Mouse (Mus musculus) hindbrain, embryonic 14.5 days (tissue): ENCODE measurements around the gene Nln. TPM values are rescaled to one million over a fixed set of nuclear protein-coding genes. Genes with fewer than 3 reads are reported as not detected.

ENCODE experiments used
- ATAC-seq: fragments of 200-750 bp; cut with Nextera tagmentation; 2 replicates; pipeline ENCODE4 v1.8.0; 2017; ENCODE audit warnings: moderate number of reproducible peaks, mild to moderate bottlenecking, moderate TSS enrichment, moderate library complexity; ENCODE audit not compliant: low FRiP score
- DNase-seq: peaks from one replicate; pipeline ENCODE4 v3.0.0-alpha.2; 2015; ENCODE audit warnings: low spot score
- H3K27ac ChIP-seq: fragments of 300-500 bp; sonication (generic); 2 replicates; pipeline ENCODE4 v1.5.1; 2014; ENCODE audit warnings: mild to moderate bottlenecking, moderate library complexity
- H3K27me3 ChIP-seq: fragments of 300-500 bp; sonication (generic); 2 replicates; pipeline ENCODE4 v1.6.1; 2014; ENCODE audit warnings: mild to moderate bottlenecking, low read length, mixed read lengths; ENCODE audit not compliant: control insufficient read depth, insufficient read depth
- H3K36me3 ChIP-seq: fragments of 300-500 bp; sonication (generic); replicated peaks from 2 replicates; pipeline ENCODE4 v1.6.1; 2014; ENCODE audit not compliant: control insufficient read depth, insufficient read depth
- H3K4me1 ChIP-seq: fragments of 300-500 bp; sonication (generic); replicated peaks from 2 replicates; pipeline ENCODE4 v1.6.1; 2014; ENCODE audit warnings: antibody characterized with exemption, low read length, mixed read lengths; ENCODE audit not compliant: control insufficient read depth, insufficient read depth
- H3K4me2 ChIP-seq: fragments of 300-500 bp; sonication (generic); replicated peaks from 2 replicates; pipeline ENCODE4 v1.6.1; 2014; ENCODE audit warnings: mild to moderate bottlenecking, moderate library complexity
- H3K4me3 ChIP-seq: fragments of 300-500 bp; sonication (generic); replicated peaks from 2 replicates; pipeline ENCODE4 v1.5.1; 2014; ENCODE audit warnings: mild to moderate bottlenecking, low read length
- H3K9ac ChIP-seq: fragments of 300-500 bp; sonication (generic); 2 replicates; pipeline ENCODE4 v1.6.1; 2014
- H3K9me3 ChIP-seq: fragments of 300-500 bp; sonication (generic); 2 replicates; pipeline ENCODE4 v1.6.1; 2016; ENCODE audit warnings: low read length; ENCODE audit not compliant: control insufficient read depth
- WGBS: fragments of 180-500 bp; shearing (Covaris S2); extraction: QIAGEN DNeasy Blood & Tissue Kit; methylation state at CpG from one replicate; pipeline ENCODE4 v1.1.7; 2014; 5-methylcytosine and 5-hydroxymethylcytosine counted together
- polyA plus RNA-seq: library from polyadenylated mRNA; unstranded; fragments of >200 nt; fragmentation: Nextera tagmentation; extraction: Ambion mirVana; gene quantifications from 2 replicates; pipeline ENCODE4 v1.2.1, GENCODE M21; 2014

Gene Nln
- polyA plus RNA-seq, 1 experiment from 2014 or later: 69.5 TPM

DNA sequence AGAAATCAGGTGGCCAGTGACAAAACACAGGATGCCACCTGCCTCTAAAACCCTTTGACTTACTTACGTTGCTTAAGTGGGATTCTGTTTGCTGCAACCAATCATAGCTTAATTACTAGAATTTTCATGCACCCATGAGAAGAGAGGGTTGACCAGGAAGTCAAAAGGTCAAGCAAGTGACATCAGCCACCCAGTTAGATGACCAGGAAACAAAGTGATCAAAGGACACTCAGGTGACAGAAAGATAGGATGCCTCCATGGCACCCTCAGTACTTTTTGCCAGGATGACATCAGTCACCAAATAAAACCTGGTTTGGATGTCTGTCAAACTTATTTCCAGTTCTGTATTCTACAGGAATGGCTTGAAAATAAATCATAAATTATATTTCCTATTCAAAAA is 49.2 kb downstream of the Nln start:
- Histone ChIP-seq H3K4me3 (no peak overlapping the region), H3K36me3 (peaks cover 44% of the 10 kb centered on the region), H3K9ac (no peak overlapping the region), H3K9me3 (no peaks in the 10 kb centered on the region), H3K27ac (no peak overlapping the region), H3K4me1 (0 out of 2 replicates have a peak, but pooled peaks cover 9% of the 10 kb centered on the region), H3K27me3 (no peaks in the 10 kb centered on the region), H3K4me2 (no peak overlapping the region)
- 90% methylated on average over 1 of the region's 1 CpGs for WGBS
- DNase-seq (no peak), ATAC-seq (no peak)

DNA sequence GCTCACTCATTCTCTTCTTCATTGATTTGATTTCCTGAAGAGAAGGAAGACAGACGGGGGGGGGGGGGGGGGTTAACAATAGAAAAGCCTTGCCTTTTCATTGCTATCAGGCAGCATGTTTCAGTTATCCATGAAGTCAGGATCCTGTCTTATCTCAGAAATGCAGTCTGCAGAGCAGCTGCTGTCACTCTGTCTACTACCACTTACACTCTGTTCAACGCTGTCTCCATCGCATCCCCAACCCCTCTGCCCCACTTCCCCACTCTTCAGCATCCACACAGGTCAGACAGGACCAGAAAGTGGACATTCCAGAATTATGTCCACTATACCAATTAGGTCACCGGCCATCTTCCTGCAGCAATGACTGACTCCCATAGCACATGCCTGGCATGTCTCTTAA is 49.9 kb downstream of the Nln start:
- Histone ChIP-seq H3K4me3 (no peak overlapping the region), H3K27me3 (no peaks in the 10 kb centered on the region), H3K27ac (no peak overlapping the region), H3K36me3 (peaks cover 40% of the 10 kb centered on the region), H3K4me1 (0 out of 2 replicates have a peak, but pooled peaks cover 9% of the 10 kb centered on the region), H3K9me3 (no peaks in the 10 kb centered on the region), H3K9ac (no peak overlapping the region), H3K4me2 (no peak overlapping the region)
- DNase-seq (no peak), ATAC-seq (no peak)
- 91% methylated on average over 4 of the region's 4 CpGs for WGBS

DNA sequence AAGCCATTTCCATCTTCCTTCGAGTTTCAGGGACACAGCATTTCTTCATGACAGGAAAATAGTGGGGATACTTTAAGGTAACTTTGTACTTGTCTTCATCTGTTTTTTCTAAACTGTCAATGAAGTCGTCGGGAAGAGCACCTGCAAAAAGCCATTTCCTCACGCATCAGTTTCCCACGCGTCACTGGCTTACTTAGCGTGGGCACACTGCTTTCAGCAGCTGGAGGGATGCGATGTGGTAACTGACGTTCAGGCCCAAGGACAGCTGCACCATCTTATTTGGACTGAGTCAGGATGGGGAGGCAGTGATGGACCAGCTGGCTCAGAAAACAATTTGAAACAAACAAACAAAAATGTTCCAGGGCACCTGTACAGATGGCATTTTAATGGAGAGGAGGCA is 50.7 kb downstream of the Nln start:
- no peak overlapping the region for H3K27ac ChIP-seq
- no peaks in the 10 kb centered on the region for H3K27me3 ChIP-seq
- WGBS: 82% methylated on average over 9 of the region's 9 CpGs
- no peak for DNase-seq
- H3K36me3 ChIP-seq: peaks cover 35% of the 10 kb centered on the region
- H3K9me3 ChIP-seq: no peaks in the 10 kb centered on the region
- H3K4me1 ChIP-seq: 0 out of 2 replicates have a peak, but pooled peaks cover 9% of the 10 kb centered on the region
- H3K9ac ChIP-seq: no peak overlapping the region
- ATAC-seq: no peak
- H3K4me2 ChIP-seq: no peak overlapping the region
- H3K4me3 ChIP-seq: no peak overlapping the region

DNA sequence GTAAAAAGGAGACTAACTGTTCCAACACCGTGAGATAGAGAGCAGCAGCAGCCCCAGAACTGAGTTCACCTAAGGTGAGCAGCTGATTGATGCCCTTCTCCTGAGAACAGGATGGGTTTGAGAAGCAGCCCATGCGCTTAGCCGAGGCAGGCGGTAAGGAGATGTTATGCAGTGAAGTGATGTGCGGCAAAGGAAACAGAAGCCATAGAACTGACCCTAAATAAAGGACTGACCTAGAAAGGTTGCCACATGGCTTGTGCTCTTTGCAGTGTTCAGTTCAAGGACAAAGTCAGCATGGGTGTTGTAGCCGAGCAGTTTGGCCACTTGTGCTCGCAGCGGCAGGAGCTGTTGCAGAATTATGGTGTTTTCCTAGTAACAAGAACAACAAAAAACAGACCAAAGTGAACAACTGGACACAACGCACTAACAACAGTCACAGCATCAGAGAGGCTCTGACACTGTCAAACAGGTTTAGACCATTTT is 57.1 kb downstream of the Nln start:
- ATAC-seq: no peak
- Histone ChIP-seq H3K27ac (no peak overlapping the region), H3K4me1 (no peaks in the 10 kb centered on the region), H3K4me2 (no peak overlapping the region), H3K4me3 (no peak overlapping the region), H3K27me3 (no peaks in the 10 kb centered on the region), H3K9me3 (no peaks in the 10 kb centered on the region), H3K9ac (no peak overlapping the region), H3K36me3 (peaks cover 49% of the 10 kb centered on the region)
- WGBS: 86% methylated on average over 9 of the region's 9 CpGs
- DNase-seq: no peak

DNA sequence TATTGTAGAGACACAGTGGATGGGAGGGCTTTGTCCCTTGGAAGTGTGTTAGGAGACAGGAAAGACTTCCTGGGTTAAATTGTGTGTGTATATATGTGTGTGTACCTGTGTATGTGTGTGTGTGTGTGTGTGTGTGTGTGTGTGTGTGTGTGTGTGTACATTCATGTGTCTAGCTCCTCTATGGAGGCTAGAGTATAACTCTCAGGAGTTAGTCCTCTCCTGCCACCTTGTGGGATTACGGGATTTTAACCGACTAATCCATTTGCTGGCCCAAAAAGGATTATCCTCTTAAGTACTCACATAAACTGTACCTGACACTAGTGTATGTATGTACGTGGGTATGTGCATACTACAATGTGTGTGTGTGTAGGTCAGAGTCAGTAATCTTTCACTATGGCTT is 60.6 kb downstream of the Nln start:
- no peak overlapping the region for H3K9ac ChIP-seq
- H3K4me2 ChIP-seq: no peak overlapping the region
- no peaks in the 10 kb centered on the region for H3K27me3 ChIP-seq
- H3K9me3 ChIP-seq: no peaks in the 10 kb centered on the region
- peak; percentile 73 for DNase-seq
- WGBS: 83% methylated on average over 3 of the region's 3 CpGs
- H3K4me1 ChIP-seq: no peaks in the 10 kb centered on the region
- peak; percentile 17; the same call in 1 of the 2 replicates for ATAC-seq
- H3K4me3 ChIP-seq: no peak overlapping the region
- H3K27ac ChIP-seq: no peak overlapping the region
- H3K36me3 ChIP-seq: peaks cover 46% of the 10 kb centered on the region

DNA sequence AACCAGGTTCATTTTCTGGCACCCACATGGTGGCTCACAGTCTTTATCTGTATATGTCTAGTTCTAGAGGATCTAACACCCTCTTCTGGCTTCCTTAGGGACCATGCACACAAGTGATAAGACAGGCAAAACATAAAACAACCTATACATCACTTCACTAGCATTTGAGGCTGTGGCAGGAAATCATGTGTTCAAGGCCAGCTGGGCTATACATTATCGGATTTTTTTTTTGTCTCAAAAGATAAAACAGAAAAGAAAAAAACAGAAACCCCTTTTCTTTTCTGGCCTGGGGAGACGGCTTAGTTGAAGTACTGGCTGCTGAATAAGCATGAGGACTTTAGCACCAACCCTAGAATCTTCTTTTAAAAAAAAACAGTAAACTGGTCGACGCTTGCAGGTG is 64.3 kb downstream of the Nln start:
- Histone ChIP-seq H3K4me3 (no peak overlapping the region), H3K36me3 (peaks cover 32% of the 10 kb centered on the region), H3K4me1 (no peaks in the 10 kb centered on the region), H3K9me3 (no peaks in the 10 kb centered on the region), H3K4me2 (no peak overlapping the region), H3K27me3 (no peaks in the 10 kb centered on the region), H3K9ac (no peak overlapping the region), H3K27ac (no peak overlapping the region)
- DNase-seq (no peak), ATAC-seq (no peak)
- 83% methylated on average over 4 of the region's 4 CpGs for WGBS

DNA sequence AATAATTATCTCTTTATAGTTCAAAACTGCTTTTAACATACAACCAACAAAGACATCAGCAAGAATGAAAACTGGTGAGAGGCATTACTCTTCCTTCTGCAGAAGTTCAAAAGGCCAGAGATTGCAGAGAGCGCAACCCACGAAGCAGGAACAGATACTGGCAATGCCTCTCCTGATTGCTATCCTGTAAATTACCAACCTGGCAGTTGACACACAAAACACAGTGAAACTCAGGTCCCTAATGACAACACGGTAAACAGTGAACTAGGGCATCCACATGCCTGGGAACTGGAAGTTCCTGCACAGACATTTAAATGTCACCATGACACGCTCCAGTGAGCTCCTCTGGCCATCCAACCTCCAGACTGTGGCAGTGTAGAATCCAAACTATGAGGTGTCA is 65.1 kb downstream of the Nln start:
- Histone ChIP-seq H3K9ac (no peak overlapping the region), H3K9me3 (no peaks in the 10 kb centered on the region), H3K4me3 (no peak overlapping the region), H3K27ac (no peak overlapping the region), H3K36me3 (peaks cover 25% of the 10 kb centered on the region), H3K4me1 (no peaks in the 10 kb centered on the region), H3K4me2 (no peak overlapping the region), H3K27me3 (no peaks in the 10 kb centered on the region)
- no peak for DNase-seq
- 91% methylated on average over 4 of the region's 4 CpGs for WGBS
- ATAC-seq: no peak

DNA sequence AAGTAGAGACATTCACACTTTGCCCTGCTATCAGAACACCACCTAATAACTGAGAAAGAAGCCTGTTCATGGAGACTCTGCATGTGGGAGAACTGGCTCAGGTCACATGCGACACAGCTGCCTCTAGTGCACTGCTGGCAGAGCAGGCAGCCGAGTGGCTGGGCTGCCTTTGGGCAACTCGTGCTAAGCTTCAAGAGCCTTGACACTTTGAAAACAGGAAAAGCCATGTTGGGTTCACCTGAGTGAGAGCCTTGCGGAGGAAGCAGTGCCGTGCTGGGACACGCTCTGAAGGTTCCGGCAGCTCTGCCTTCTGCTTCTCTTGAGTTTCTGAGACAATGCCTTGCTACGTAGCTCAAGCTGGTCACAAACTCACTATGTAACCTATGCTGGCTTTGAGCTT is 66.7 kb downstream of the Nln start:
- ATAC-seq (no peak), DNase-seq (no peak)
- no peak overlapping the region for H3K9ac ChIP-seq
- no peak overlapping the region for H3K27ac ChIP-seq
- H3K36me3 ChIP-seq: peaks cover 20% of the 10 kb centered on the region
- H3K27me3 ChIP-seq: no peaks in the 10 kb centered on the region
- no peak overlapping the region for H3K4me3 ChIP-seq
- no peaks in the 10 kb centered on the region for H3K9me3 ChIP-seq
- no peak overlapping the region for H3K4me2 ChIP-seq
- no peaks in the 10 kb centered on the region; the same call in 1 of the 2 replicates for H3K4me1 ChIP-seq
- WGBS: 85% methylated on average over 8 of the region's 8 CpGs

DNA sequence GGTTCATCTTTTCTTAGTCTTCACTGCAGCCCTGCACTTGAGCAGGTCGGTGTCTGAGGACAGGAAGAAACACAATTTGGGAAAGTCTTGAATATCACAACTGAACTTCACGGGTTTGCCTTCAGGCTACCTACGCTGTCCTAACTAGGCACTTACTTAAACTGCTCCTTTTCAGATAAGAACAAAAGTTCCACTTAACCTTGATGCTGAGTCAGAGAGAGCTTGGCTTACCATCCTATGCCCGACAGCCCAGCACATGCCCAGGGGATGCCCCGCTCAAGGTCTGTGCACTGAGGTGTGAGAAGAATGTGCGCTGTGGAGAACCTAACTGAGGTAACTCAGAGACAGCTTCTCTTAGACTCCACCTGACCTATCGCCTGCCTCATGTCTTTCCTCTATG is 67.9 kb downstream of the Nln start:
- no peaks in the 10 kb centered on the region for H3K27me3 ChIP-seq
- ATAC-seq: no peak
- 93% methylated on average over 7 of the region's 7 CpGs for WGBS
- no peaks in the 10 kb centered on the region; the same call in 1 of the 2 replicates for H3K4me1 ChIP-seq
- DNase-seq: no peak
- no peak overlapping the region for H3K9ac ChIP-seq
- no peak overlapping the region for H3K27ac ChIP-seq
- no peak overlapping the region for H3K4me2 ChIP-seq
- no peaks in the 10 kb centered on the region for H3K9me3 ChIP-seq
- H3K4me3 ChIP-seq: no peak overlapping the region
- peaks cover 19% of the 10 kb centered on the region for H3K36me3 ChIP-seq

DNA sequence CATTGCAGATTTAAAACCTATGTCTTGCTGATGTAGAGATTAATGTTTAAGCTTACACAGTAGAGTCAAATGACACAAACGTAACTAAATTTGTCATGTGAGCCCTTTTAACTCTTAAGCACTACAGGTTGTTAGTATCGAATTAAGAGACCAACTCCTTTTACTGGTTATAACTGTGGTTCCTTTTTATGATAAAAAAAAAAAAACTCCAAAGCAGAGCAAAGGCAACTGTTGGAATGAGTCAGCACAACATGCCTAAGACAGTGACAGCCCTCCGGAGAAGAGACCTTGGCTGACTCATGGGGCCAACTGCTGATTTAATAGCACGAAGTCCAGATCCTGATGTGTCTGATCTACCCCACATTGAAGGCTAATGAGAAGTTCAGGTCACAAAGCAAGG is 68.5 kb downstream of the Nln start:
- Histone ChIP-seq H3K4me3 (no peak overlapping the region), H3K4me2 (no peak overlapping the region), H3K9ac (no peak overlapping the region), H3K4me1 (no peaks in the 10 kb centered on the region; the same call in 1 of the 2 replicates), H3K27me3 (no peaks in the 10 kb centered on the region), H3K9me3 (no peaks in the 10 kb centered on the region), H3K27ac (no peak overlapping the region), H3K36me3 (peaks cover 23% of the 10 kb centered on the region)
- no peak for DNase-seq
- WGBS: 88% methylated on average over 4 of the region's 4 CpGs
- no peak for ATAC-seq
